Mouse (Mus musculus) ES-E14 (cell line): ENCODE measurements around the gene Szt2. TPM values are rescaled to one million over a fixed set of nuclear protein-coding genes. Genes with fewer than 3 reads are reported as not detected.

Source experiments
- DNase-seq: peaks from one replicate; pipeline ENCODE4 v3.0.0-alpha.2; 2013; ENCODE audit warnings: low read depth, low spot score
- H3K27ac ChIP-seq: 2 replicates; pipeline ENCODE4 v1.5.1; 2012; ENCODE audit warnings: low read depth, mild to moderate bottlenecking, low read length, moderate library complexity, mixed read lengths; ENCODE audit not compliant: poor library complexity, insufficient read depth, severe bottlenecking
- H3K36me3 ChIP-seq: 2 replicates; pipeline ENCODE4 v1.6.1; 2012; ENCODE audit warnings: mild to moderate bottlenecking, low read length, moderate library complexity, mixed read lengths; ENCODE audit not compliant: control insufficient read depth, poor library complexity, insufficient read depth, severe bottlenecking
- H3K4me1 ChIP-seq, 2 experiments: fragments of 150-350 bp in 1 of 2; sonication (generic) in 1 of 2; 2 replicates each; pipeline ENCODE4 v1.6.1; 2012; ENCODE audit warnings: low read length in 2 of 2, mild to moderate bottlenecking in 1 of 2, mixed read lengths in 1 of 2; ENCODE audit not compliant: control insufficient read depth in 2 of 2, insufficient read depth in 2 of 2, poor library complexity in 1 of 2
- H3K4me3 ChIP-seq, 2 experiments: fragments of 150-350 bp in 1 of 2; sonication (generic) in 1 of 2; 2 replicates each; pipeline ENCODE4 v1.5.1; 2012; ENCODE audit warnings: low read length in 2 of 2, low read depth in 1 of 2, mild to moderate bottlenecking in 1 of 2, mixed read lengths in 1 of 2; ENCODE audit not compliant: insufficient read depth in 1 of 2, poor library complexity in 1 of 2, severe bottlenecking in 1 of 2
- H3K9ac ChIP-seq: 2 replicates; pipeline ENCODE4 v1.6.1; 2012; ENCODE audit warnings: low read depth, mild to moderate bottlenecking, low read length, mixed read lengths; ENCODE audit not compliant: poor library complexity, insufficient read depth, severe bottlenecking
- H3K9me3 ChIP-seq: fragments of 150-350 bp; sonication (generic); 2 replicates; pipeline ENCODE4 v1.6.1; 2012; ENCODE audit warnings: low read depth, mild to moderate bottlenecking, low read length; ENCODE audit not compliant: control insufficient read depth, insufficient read depth
- CHD2 ChIP-seq: IDR thresholded peaks from 2 replicates; pipeline ENCODE4 v1.6.1; 2014; ENCODE audit warnings: mild to moderate bottlenecking, low read depth, low read length, inconsistent platforms
- HCFC1 ChIP-seq: IDR thresholded peaks from 2 replicates; pipeline ENCODE4 v1.6.1; 2012; ENCODE audit warnings: low read length, inconsistent platforms, borderline replicate concordance; ENCODE audit not compliant: insufficient read depth
- MAFK ChIP-seq: IDR thresholded peaks from 2 replicates; pipeline ENCODE4 v1.6.1; 2014; ENCODE audit warnings: mild to moderate bottlenecking, low read depth, low read length, inconsistent platforms; ENCODE audit not compliant: insufficient read depth
- ZC3H11A ChIP-seq: IDR thresholded peaks from 2 replicates; pipeline ENCODE4 v1.6.1; 2012; ENCODE audit warnings: low read depth, mild to moderate bottlenecking, inconsistent platforms, low read length, borderline replicate concordance
- ZNF384 ChIP-seq: IDR thresholded peaks from 2 replicates; pipeline ENCODE4 v1.6.1; 2012; ENCODE audit warnings: low read depth, low read length, inconsistent platforms
- in situ Hi-C, 2 experiments: fragments of 600-800 bp; cut with MboI; formaldehyde crosslinking; loops; one replicate each; pipeline ENCODE4 v1.15.1; 2025; ENCODE audit warnings: low sequenced_read_pairs in 2 of 2, inconsistent platforms in 1 of 2; ENCODE audit not compliant: unreplicated experiment in 2 of 2
- total RNA-seq: library from RNA; depleted of rRNA; stranded (reverse); fragments of 300-350 nt; gene quantifications from 2 replicates; pipeline ENCODE4 v1.2.3, GENCODE M21; 2012

The Szt2 gene
- total RNA-seq, 1 experiment: 17.4 TPM

DNA sequence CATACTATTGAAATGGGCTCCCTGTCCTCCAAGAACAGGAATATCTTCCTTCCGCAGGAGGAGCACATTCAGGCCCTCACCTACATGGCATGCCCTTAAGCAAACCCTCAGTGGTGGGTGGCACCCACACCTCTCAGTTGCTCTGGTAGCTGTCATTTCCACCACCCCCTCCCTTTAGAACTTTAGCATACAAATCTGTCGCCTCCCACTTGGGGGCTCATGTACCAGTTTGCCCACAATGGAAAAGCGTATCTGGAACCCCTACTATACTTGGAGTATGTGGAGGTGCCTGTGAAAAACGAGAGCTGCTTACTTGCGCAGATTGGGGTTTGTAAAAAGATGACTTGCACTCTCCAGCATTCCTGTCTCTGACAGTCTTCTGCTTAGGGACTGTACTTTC is 7.3 kb upstream of the Szt2 start:
- in situ Hi-C loops: no loop called here
- H3K4me1 ChIP-seq: no peaks in the 10 kb centered on the region
- DNase-seq: no peak
- H3K4me3 ChIP-seq: no peak overlapping the region
- no peak for TF ChIP-seq MAFK
- TF ChIP-seq ZNF384: no peak
- TF ChIP-seq HCFC1: no peak
- TF ChIP-seq ZC3H11A: no peak
- no peak for TF ChIP-seq CHD2
- H3K9me3 ChIP-seq: no peaks in the 10 kb centered on the region
- no peak overlapping the region for H3K9ac ChIP-seq
- H3K36me3 ChIP-seq: peaks cover 38% of the 10 kb centered on the region
- no peak overlapping the region for H3K27ac ChIP-seq

DNA sequence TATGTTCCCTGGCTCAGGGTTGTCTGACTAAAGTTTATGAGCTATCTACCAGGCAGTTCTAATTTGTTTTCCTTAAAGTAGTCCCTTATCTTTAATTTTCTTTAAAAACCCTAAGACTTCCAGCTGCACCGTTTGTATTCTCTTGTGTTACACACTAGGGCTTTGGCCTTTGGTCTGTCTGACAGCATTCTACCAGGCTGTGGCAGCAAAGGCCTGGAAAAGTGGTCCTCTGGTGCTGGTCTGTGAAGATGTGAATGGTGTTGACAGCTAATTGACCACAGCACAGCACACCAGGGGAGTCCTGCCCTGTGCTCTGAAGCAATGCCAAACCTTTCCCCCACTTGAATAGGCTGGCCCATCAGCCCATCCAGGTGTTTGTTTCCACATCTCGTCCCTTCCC is 6.7 kb upstream of the Szt2 start:
- no peak for TF ChIP-seq ZNF384
- TF ChIP-seq CHD2: no peak
- TF ChIP-seq ZC3H11A: no peak
- no peak for TF ChIP-seq HCFC1
- TF ChIP-seq MAFK: no peak
- Histone ChIP-seq H3K4me1 (no peaks in the 10 kb centered on the region), H3K27ac (no peak overlapping the region), H3K9me3 (no peaks in the 10 kb centered on the region), H3K9ac (no peak overlapping the region), H3K36me3 (peaks cover 38% of the 10 kb centered on the region), H3K4me3 (no peak overlapping the region)
- no peak for DNase-seq
- in situ Hi-C loops: no loop called here

DNA sequence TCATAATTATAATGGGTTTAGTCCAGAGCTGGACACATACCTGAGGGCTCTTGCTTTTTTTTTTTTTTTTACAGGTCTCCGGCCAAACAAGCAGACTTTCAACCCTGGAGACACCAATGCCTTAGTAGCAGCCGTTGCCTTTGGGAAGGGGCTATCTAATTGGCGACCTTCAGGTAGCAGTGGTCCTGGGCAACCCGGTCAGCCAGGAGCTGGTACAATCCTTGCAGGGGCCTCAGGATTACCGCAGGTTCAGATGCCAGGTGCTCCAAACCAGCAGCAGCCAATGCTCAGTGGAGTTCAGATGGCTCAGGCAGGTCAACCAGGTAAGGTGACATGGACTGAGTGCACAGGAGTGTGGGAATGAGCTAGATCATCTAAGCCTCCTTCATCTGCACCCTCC is 4.5 kb upstream of the Szt2 start:
- no peaks in the 10 kb centered on the region for H3K9me3 ChIP-seq
- H3K9ac ChIP-seq: no peak overlapping the region
- no peak for TF ChIP-seq MAFK
- no peak for TF ChIP-seq HCFC1
- TF ChIP-seq CHD2: no peak
- TF ChIP-seq ZC3H11A: no peak
- TF ChIP-seq ZNF384: no peak
- peaks cover 38% of the 10 kb centered on the region for H3K36me3 ChIP-seq
- in situ Hi-C loops: no loop called here
- no peak for DNase-seq
- H3K4me1 ChIP-seq: peaks cover 4 to 6% of the 10 kb centered on the region in 2 experiments; a peak in 3 of 4 replicates
- no peak overlapping the region for H3K27ac ChIP-seq
- no peak overlapping the region for H3K4me3 ChIP-seq

DNA sequence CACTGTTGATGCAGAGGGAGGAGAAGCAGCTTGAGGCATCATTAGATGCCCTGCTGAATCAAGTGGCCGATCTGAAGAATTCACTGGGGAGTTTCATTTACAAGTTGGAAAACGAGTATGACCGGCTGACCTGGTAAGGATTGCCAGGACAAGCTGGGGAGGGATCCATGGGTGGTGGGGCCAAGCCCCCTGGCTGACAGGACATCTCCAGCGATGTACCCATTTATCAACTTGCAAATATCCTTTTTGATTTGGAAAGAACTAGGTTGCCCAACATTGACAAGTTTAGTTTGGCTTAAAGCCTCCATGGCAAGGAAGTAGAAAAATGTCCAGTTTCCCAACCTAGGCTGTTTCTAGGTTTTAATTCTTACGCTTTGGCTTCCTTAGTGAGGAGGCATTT is 1.8 kb upstream of the Szt2 start:
- no peak overlapping the region for H3K4me3 ChIP-seq
- H3K4me1 ChIP-seq: peaks cover 4 to 6% of the 10 kb centered on the region in 2 experiments; a peak in 3 of 4 replicates
- in situ Hi-C loops: no loop called here
- H3K27ac ChIP-seq: no peak overlapping the region
- no peak overlapping the region for H3K9ac ChIP-seq
- H3K36me3 ChIP-seq: peaks cover 31% of the 10 kb centered on the region
- TF ChIP-seq CHD2 (no peak), HCFC1 (no peak), ZNF384 (no peak), MAFK (no peak), ZC3H11A (no peak)
- no peaks in the 10 kb centered on the region for H3K9me3 ChIP-seq
- DNase-seq: no peak

DNA sequence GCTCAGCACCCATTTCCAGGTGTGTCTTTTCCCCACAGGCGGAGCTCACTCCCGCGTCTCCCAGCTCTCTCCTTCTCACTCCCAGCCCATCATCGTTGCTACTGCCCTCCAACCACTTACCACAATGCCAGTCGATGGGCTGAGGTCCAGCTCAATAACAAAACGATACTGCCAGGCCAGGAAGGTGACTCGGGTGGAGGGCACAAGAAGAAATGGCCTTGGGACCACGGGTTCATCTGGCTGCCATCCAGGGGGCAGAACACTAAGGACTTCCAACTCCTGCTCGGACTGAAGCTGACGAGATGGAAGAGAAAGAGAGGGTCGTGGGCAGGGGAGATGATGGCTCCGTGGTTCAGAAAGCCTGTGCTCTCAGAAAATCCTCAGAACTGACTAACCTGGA is 6.4 kb downstream of the Szt2 start:
- Histone ChIP-seq H3K27ac (no peak overlapping the region), H3K4me1 (no peaks in the 10 kb centered on the region), H3K9ac (no peak overlapping the region), H3K4me3 (no peak overlapping the region), H3K9me3 (no peaks in the 10 kb centered on the region), H3K36me3 (peaks cover 32% of the 10 kb centered on the region)
- in situ Hi-C loops: no loop called here
- TF ChIP-seq ZC3H11A (no peak), MAFK (no peak), HCFC1 (no peak), CHD2 (no peak), ZNF384 (no peak)
- DNase-seq: no peak
